Mouse (Mus musculus) kidney, embryonic 16.5 days (tissue): ENCODE measurements around the gene Cnga1. TPM values are rescaled to one million over a fixed set of nuclear protein-coding genes. Genes with fewer than 3 reads are reported as not detected.
A peak's percentile ranks its signal among the peaks of the same experiment; 100 is the strongest.

ENCODE experiments used
- ATAC-seq: fragments of 200-750 bp; cut with Nextera tagmentation; 2 replicates; pipeline ENCODE4 v1.8.0; 2017; ENCODE audit warnings: moderate TSS enrichment; ENCODE audit not compliant: low FRiP score, low TSS enrichment
- H3K27ac ChIP-seq: fragments of 300-500 bp; sonication (generic); 2 replicates; pipeline ENCODE4 v1.5.1; 2014; ENCODE audit warnings: low read length
- H3K27me3 ChIP-seq: fragments of 300-500 bp; sonication (generic); 2 replicates; pipeline ENCODE4 v1.6.1; 2014; ENCODE audit warnings: low read length, control low read depth, mixed read lengths; ENCODE audit not compliant: insufficient read depth
- H3K36me3 ChIP-seq: fragments of 300-500 bp; sonication (generic); 2 replicates; pipeline ENCODE4 v1.6.1; 2014; ENCODE audit warnings: low read length, control low read depth, mixed read lengths; ENCODE audit not compliant: insufficient read depth
- H3K4me1 ChIP-seq: fragments of 300-500 bp; sonication (generic); 2 replicates; pipeline ENCODE4 v1.6.1; 2014; ENCODE audit warnings: low read length, control low read depth, mixed read lengths; ENCODE audit not compliant: insufficient read depth
- H3K4me2 ChIP-seq: fragments of 300-500 bp; sonication (generic); replicated peaks from 2 replicates; pipeline ENCODE4 v1.6.1; 2014; ENCODE audit warnings: low read depth, low read length
- H3K4me3 ChIP-seq: fragments of 300-500 bp; sonication (generic); 2 replicates; pipeline ENCODE4 v1.5.1; 2014; ENCODE audit warnings: mild to moderate bottlenecking, low read length
- H3K9ac ChIP-seq: fragments of 300-500 bp; sonication (generic); replicated peaks from 2 replicates; pipeline ENCODE4 v1.6.1; 2014; ENCODE audit warnings: low read length
- H3K9me3 ChIP-seq: fragments of 300-500 bp; sonication (generic); 2 replicates; pipeline ENCODE4 v1.6.1; 2016; ENCODE audit warnings: low read length, control low read depth
- WGBS: fragments of 180-500 bp; shearing (Covaris S2); extraction: QIAGEN DNeasy Blood & Tissue Kit; methylation state at CpG from one replicate; pipeline ENCODE4 v1.1.7; 2014; 5-methylcytosine and 5-hydroxymethylcytosine counted together
- polyA plus RNA-seq: library from polyadenylated mRNA; unstranded; fragments of >200 nt; fragmentation: Nextera tagmentation; extraction: Ambion mirVana; gene quantifications from 2 replicates; pipeline ENCODE4 v1.2.1, GENCODE M21; 2015

Gene Cnga1
- polyA plus RNA-seq, 1 experiment from 2014 or later: not detected

DNA sequence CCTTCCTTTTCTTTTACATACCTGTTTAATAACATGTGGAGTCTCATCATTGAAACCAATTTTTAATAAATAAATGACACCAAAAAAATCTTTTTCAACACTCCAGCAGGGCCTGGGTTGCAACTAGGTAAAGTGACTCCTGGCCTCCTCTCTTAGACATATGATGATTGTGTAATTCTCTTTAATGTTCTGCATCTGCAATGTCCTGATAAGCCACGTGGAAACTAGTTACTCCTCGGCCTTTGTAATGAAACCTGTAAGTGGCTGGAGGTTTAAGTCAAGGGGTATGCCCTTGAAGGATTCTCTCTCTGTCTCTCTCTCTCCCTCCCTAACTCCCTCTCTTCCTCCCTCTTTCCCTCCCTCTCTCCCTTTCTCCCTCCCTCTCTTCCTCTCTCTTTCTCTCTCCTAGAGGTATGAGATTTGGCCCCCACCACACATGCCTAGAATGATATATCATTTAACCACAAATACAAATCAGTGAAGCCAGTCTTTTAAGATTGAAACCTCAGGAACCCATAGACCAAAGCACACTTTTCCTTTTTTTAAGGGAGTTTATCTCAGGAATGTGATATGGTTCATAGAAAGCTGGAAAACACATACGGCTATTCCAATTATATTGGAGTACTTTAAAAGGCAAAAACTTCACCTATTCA, 83.0 kb downstream of the Cnga1 start:
- no peak overlapping the region for H3K4me3 ChIP-seq
- H3K27me3 ChIP-seq: no peaks in the 10 kb centered on the region
- 73% methylated on average over 3 of the region's 3 CpGs for WGBS
- H3K9ac ChIP-seq: no peak overlapping the region
- no peak for ATAC-seq
- no peak overlapping the region for H3K4me2 ChIP-seq
- H3K9me3 ChIP-seq: no peaks in the 10 kb centered on the region
- H3K36me3 ChIP-seq: no peaks in the 10 kb centered on the region
- peaks cover 6% of the 10 kb centered on the region; the same call in 1 of the 2 replicates for H3K4me1 ChIP-seq
- no peak overlapping the region for H3K27ac ChIP-seq

DNA sequence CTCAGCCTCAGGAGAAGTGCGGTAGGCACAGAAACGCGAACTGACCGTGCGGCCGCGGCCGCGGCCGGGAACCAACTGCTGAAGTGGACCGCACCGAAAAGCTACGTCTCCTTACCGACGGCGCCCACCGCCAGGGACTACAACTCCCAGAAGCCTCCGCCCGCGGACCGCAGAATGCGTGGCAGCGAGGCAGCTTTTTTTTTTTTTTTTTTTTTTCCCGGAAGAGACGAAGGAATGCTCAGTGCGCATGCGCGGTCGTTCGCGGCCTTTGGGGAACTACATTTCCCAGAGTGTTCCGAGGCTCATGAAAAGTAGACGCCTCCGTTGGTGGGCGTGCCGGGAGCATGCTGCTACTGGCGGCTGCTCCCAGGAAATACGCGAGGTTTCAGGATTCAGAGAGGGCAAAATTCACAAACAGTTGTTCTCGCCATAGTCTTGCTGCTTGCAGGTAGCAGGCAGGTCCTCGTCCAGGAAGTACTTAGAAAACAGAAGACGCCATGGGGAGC, 84.5 kb downstream of the Cnga1 start, which contains the start of gene Nfxl1:
Gene Nfxl1 (minus strand): TSS at position 141 of the 506 bp plus-strand sequence.
- Histone ChIP-seq H3K4me1 (peaks cover 6% of the 10 kb centered on the region; the same call in 1 of the 2 replicates), H3K27me3 (no peaks in the 10 kb centered on the region), H3K36me3 (peaks cover 3% of the 10 kb centered on the region), H3K27ac (peak within 1 kb of the TSS; percentile 76), H3K4me3 (peak within 1 kb of the TSS; percentile 79), H3K9ac (peak within 1 kb of the TSS; percentile 95), H3K4me2 (peak within 1 kb of the TSS; percentile 80), H3K9me3 (no peaks in the 10 kb centered on the region)
- WGBS: under 1% methylated on average over 42 of the region's 42 CpGs
- ATAC-seq: peak; percentile 96

- Histone ChIP-seq H3K4me2 (peak overlapping the region; percentile 80), H3K27me3 (no peaks in the 10 kb centered on the region), H3K27ac (peak overlapping the region; percentile 76), H3K4me1 (peaks cover 6% of the 10 kb centered on the region; the same call in 1 of the 2 replicates), H3K4me3 (peak overlapping the region; percentile 79), H3K9me3 (no peaks in the 10 kb centered on the region), H3K9ac (peak overlapping the region; percentile 95), H3K36me3 (peaks cover 5% of the 10 kb centered on the region)
- under 1% methylated on average over 57 of the region's 57 CpGs for WGBS
- ATAC-seq: peak; percentile 86
These were observed 85.2 kb downstream of the Cnga1 start for GRCm38 (mm10) chr5:72558716-72559526.

GRCm38 (mm10) chr5:72556245-72556644, 87.8 kb downstream of the Cnga1 start:
- H3K4me3 ChIP-seq: no peak overlapping the region
- WGBS: 65% methylated on average over 3 of the region's 3 CpGs
- H3K27ac ChIP-seq: no peak overlapping the region
- no peaks in the 10 kb centered on the region for H3K9me3 ChIP-seq
- H3K4me1 ChIP-seq: peaks cover 6% of the 10 kb centered on the region; the same call in 1 of the 2 replicates
- peaks cover 16% of the 10 kb centered on the region for H3K36me3 ChIP-seq
- H3K9ac ChIP-seq: no peak overlapping the region
- ATAC-seq: no peak
- no peaks in the 10 kb centered on the region for H3K27me3 ChIP-seq
- no peak overlapping the region for H3K4me2 ChIP-seq

Other genes starting within 250 kb of the Cnga1 start
- 9.2 and 10.5 TPM in 2 replicates for gene Corin, start 139.8 kb downstream of the Cnga1 start, polyA plus RNA-seq
- gene Nfxl1, start 84.6 kb downstream of the Cnga1 start, polyA plus RNA-seq: 18.0 and 19.7 TPM in 2 replicates
- gene Zar1, start 63.0 kb downstream of the Cnga1 start, polyA plus RNA-seq: 0.24 and 0.30 TPM in 2 replicates
- gene Gm5868, start 56.7 kb downstream of the Cnga1 start, polyA plus RNA-seq: 0.33 and 0.45 TPM in 2 replicates
- gene Nipal1, start 3.5 kb upstream of the Cnga1 start, polyA plus RNA-seq: 4.7 and 5.6 TPM in 2 replicates
- 0.06 and 0.28 TPM in 2 replicates for gene Txk, start 108.5 kb upstream of the Cnga1 start, polyA plus RNA-seq
- 11.2 and 12.1 TPM in 2 replicates for gene Tec, start 224.2 kb upstream of the Cnga1 start, polyA plus RNA-seq